In the genomic region with DNA sequence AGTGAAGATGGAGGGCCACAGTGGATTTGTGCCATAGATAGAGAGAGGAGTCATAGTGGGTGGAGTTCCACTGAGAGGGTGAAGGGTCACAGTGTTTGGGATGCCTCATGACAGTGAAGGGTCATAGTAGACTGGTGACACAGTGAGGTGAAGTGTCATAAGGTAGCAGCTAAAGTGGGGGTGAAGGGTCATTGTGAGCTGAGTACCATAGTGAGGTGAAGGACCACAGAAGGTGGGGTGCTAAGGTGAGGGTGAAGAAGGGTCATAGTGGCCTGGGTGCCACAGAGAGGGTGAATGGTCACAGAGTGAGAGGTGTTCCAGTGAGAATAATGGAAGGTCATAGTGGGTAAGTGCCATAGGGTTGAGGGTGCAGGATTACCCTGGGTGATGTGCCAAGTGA, we compare ENCODE assay signal across 13 mouse cellular contexts.
"Had no signal": no experiment of that assay in that cellular context is flagged by ENCODE, and none has a peak within 500 bp of the region (broad histone marks: within the 10 kb centered on the region; RNA-seq: fewer than 3 reads in every experiment).

No protein-coding gene starts in this region.

- H3K4me1 ChIP-seq: intestine, embryonic 15.5 days; neural tube, embryonic 15.5 days had no signal

- H3K36me3 ChIP-seq: intestine, embryonic 15.5 days; neural tube, embryonic 15.5 days had no signal

- DNase-seq: kidney, adult 18-20 months; kidney, postnatal 10 days; lung, adult 18-20 months; lung, postnatal 4 days; right cerebral cortex, adult 18-20 months; right cerebral cortex, postnatal 25 days; thymus, adult 2 months; thymus, postnatal 25 days had no signal

- H3K9ac ChIP-seq: intestine, embryonic 15.5 days; liver, embryonic 14.5 days; neural tube, embryonic 15.5 days had no signal

- H3K27ac ChIP-seq: intestine, embryonic 15.5 days; liver, embryonic 14.5 days; neural tube, embryonic 15.5 days; stomach, postnatal 0 days had no signal

- H3K27me3 ChIP-seq: intestine, embryonic 15.5 days; neural tube, embryonic 15.5 days had no signal

- H3K4me3 ChIP-seq: intestine, embryonic 15.5 days; neural tube, embryonic 15.5 days had no signal

- H3K4me2 ChIP-seq: intestine, embryonic 15.5 days; neural tube, embryonic 15.5 days had no signal

- H3K9me3 ChIP-seq: intestine, embryonic 15.5 days; neural tube, embryonic 15.5 days had no signal

- ATAC-seq: intestine, embryonic 15.5 days; lung, postnatal 0 days had no signal
